Mouse (Mus musculus) forebrain, embryonic 10.5 days (tissue): ENCODE results near the gene Oca2. TPM values are rescaled to one million over a fixed set of nuclear protein-coding genes. Genes with fewer than 3 reads are reported as not detected.

ENCODE experiments used
- DNase-seq: peaks from one replicate; pipeline ENCODE4 v3.0.0-alpha.2; 2017; ENCODE audit warnings: low spot score; ENCODE audit errors: extremely low spot score
- H3K27ac ChIP-seq: fragments of 300-500 bp; sonication (generic); 2 replicates; pipeline ENCODE4 v1.5.1; 2016; ENCODE audit warnings: mild to moderate bottlenecking
- H3K27me3 ChIP-seq: fragments of 300-500 bp; sonication (generic); 2 replicates; pipeline ENCODE4 v1.6.1; 2016; ENCODE audit warnings: mild to moderate bottlenecking; ENCODE audit not compliant: poor library complexity, severe bottlenecking
- H3K36me3 ChIP-seq: fragments of 300-500 bp; sonication (generic); replicated peaks from 2 replicates; pipeline ENCODE4 v1.6.1; 2016; ENCODE audit warnings: mild to moderate bottlenecking, moderate library complexity
- H3K4me1 ChIP-seq: fragments of 300-500 bp; sonication (generic); 2 replicates; pipeline ENCODE4 v1.6.1; 2016
- H3K4me3 ChIP-seq: fragments of 300-500 bp; sonication (generic); 2 replicates; pipeline ENCODE4 v1.5.1; 2016; ENCODE audit warnings: mild to moderate bottlenecking, moderate library complexity
- H3K9me3 ChIP-seq: fragments of 300-500 bp; sonication (generic); 2 replicates; pipeline ENCODE4 v1.6.1; 2016; ENCODE audit warnings: mild to moderate bottlenecking, moderate library complexity
- WGBS: fragments of 180-500 bp; shearing (Covaris S2); methylation state at CpG from one replicate; pipeline ENCODE4 v1.1.7; 2016; 5-methylcytosine and 5-hydroxymethylcytosine counted together
- polyA plus RNA-seq: library from polyadenylated mRNA; unstranded; fragments of >200 nt; fragmentation: Nextera tagmentation; extraction: Ambion mirVana; gene quantifications from 2 replicates; pipeline ENCODE4 v1.2.1, GENCODE M21; 2016

The Oca2 gene
- polyA plus RNA-seq, result 0.55 and 1.1 TPM in 2 replicates

DNA sequence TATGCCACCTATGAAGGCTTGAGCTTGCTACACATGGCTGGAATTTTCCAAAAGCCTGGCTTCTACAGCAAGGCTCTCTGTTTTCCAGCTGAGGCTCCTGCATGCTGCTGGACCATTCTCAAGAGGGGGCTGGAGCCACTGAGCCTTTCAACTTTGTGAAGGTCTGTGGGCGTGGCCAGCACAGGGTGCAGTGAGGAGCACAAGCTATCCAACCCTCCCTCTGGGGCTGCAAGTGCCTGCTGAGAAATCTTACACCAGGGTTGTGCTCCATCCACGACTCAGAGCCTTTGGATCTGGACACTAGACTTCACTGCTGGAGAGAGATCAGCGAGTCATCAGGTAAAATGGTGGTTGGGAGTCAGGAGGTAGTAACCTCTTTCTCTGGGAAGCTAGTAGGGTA lies at the start of gene Oca2:
TSS of gene Oca2 (plus strand) at position 218 of the 400 bp plus-strand sequence.
- 47% methylated on average over 3 of the region's 3 CpGs for WGBS

DNA sequence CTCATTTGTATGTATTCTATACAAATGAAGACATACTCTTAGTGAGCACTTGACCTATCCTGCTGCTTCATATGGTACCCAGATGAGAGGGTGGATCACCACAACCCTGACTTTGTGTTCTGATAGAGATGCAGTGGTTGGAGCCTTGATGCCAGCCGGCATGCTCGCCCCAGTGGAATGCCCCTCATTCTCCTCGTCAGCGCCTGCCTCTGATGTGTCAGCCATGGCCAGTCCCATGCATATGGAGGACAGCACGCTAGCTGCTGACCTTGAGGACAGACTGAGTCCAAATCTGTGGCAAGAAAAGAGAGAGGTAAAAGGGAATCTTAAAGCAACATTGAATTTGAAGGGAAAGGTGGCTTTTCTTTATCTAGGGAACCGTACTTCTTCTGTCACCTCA lies 48.5 kb upstream of the Oca2 start:
- H3K4me1 ChIP-seq, result peaks cover 11% of the 10 kb centered on the region
- H3K9me3 ChIP-seq, result no peaks in the 10 kb centered on the region
- H3K4me3 ChIP-seq, result no peak overlapping the region
- H3K27ac ChIP-seq, result no peak overlapping the region
- no peak for DNase-seq
- peaks cover 75% of the 10 kb centered on the region for H3K36me3 ChIP-seq
- H3K27me3 ChIP-seq, result no peaks in the 10 kb centered on the region
- whole genome bisulfite sequencing, result 97% methylated on average over 6 of the region's 6 CpGs

More for the DNA sequence above, at the start of gene Oca2:
- Histone ChIP-seq H3K27me3 (no peaks in the 10 kb centered on the region), H3K4me3 (no peak within 1 kb of the TSS), H3K4me1 (peaks cover 47% of the 10 kb centered on the region), H3K9me3 (no peaks in the 10 kb centered on the region), H3K27ac (no peak within 1 kb of the TSS), H3K36me3 (no peaks in the 10 kb centered on the region)
- no peak for DNase-seq

DNA sequence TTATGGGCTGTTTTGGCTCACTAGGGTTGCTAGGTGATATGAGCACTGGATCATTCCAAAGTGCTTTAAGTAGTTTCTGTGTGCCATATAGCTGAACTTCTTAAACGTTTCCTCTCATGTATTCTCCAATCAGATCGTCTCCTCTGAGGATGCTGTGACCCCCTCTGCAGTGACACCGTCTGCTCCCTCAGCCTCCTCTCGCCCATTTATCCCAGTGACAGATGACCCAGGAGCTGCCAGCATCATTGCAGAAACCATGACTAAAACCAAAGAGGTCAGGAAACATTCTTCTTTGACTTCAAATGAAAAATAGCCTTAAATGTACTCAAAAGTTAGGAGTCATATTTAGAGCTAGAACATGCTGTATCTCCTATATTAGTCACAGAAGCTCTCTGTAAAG lies 47.9 kb upstream of the Oca2 start:
- H3K9me3 ChIP-seq, result no peaks in the 10 kb centered on the region
- H3K27me3 ChIP-seq, result no peaks in the 10 kb centered on the region
- H3K27ac ChIP-seq, result no peak overlapping the region
- peaks cover 76% of the 10 kb centered on the region for H3K36me3 ChIP-seq
- WGBS, result 89% methylated on average over 4 of the region's 4 CpGs
- DNase-seq, result no peak
- peaks cover 11% of the 10 kb centered on the region for H3K4me1 ChIP-seq
- H3K4me3 ChIP-seq, result no peak overlapping the region

DNA sequence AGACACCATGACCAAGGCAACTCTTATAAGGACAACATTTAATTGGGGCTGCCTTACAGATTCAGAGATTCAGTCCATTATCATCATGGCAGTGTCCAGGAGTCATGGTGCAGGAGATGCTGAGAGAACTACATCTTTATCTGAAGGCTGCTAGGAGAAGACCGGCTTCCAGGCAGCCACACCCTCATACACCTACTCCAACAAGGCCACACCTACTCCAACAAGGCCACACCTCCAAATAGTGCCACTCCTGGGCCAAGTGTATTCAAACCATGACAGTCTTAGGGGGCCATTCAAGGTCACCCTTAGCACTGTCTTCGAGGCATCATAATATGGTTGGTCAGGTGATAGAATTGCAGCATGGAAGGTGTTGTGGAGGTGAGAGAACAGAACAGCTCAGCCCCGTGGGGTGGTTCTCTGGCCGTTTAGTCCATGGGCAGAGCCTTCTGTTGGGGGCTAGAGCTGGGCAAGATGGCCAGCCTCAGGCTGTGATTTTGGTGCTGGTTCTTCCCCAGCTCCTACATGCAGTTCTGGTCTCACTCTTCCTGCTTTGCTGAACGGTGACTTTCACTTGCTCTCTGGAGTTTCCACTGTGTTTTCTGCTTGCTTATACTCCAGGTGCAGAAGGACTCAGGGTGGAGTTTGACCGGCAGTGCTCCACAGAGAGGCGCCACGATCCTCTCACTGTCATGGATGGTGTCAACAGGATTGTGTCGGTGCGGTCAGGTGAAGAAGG lies 37.9 kb upstream of the Oca2 start:
- peaks cover 13% of the 10 kb centered on the region for H3K4me1 ChIP-seq
- H3K9me3 ChIP-seq, result no peaks in the 10 kb centered on the region
- 95% methylated on average over 10 of the region's 10 CpGs for WGBS
- DNase-seq, result no peak
- no peak overlapping the region for H3K27ac ChIP-seq
- peaks cover 85% of the 10 kb centered on the region for H3K36me3 ChIP-seq
- no peak overlapping the region for H3K4me3 ChIP-seq
- no peaks in the 10 kb centered on the region for H3K27me3 ChIP-seq

- H3K4me1 ChIP-seq, result peaks cover 13% of the 10 kb centered on the region
- no peak overlapping the region for H3K27ac ChIP-seq
- 94% methylated on average over 3 of the region's 3 CpGs for WGBS
- no peaks in the 10 kb centered on the region for H3K27me3 ChIP-seq
- H3K9me3 ChIP-seq, result no peaks in the 10 kb centered on the region
- no peak for DNase-seq
- H3K36me3 ChIP-seq, result peaks cover 83% of the 10 kb centered on the region
- no peak overlapping the region for H3K4me3 ChIP-seq
Observed at GRCm38 (mm10) chr7:56202843-56203242, 36.7 kb upstream of the Oca2 start.

DNA sequence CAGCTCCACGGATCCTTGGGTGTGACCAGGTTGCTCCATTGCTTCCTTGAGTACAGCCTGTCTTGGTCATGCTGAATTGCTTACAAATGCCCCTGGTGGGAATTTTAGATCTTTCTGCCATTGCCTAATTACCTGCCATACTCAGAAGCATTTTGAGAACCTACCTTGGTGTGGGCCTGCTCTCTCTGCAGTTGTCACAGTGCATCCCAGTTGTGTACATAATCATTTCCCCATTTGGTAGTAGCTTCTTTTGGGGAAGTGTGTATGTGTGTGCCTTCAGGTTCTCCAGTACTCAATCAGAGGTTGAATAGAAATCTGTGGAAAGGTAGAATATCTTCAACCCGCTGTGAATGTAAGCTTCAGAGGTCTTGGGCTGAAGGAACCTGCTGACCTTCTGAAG lies 36.3 kb upstream of the Oca2 start:
- DNase-seq, result no peak
- no peaks in the 10 kb centered on the region for H3K27me3 ChIP-seq
- no peaks in the 10 kb centered on the region for H3K9me3 ChIP-seq
- H3K4me1 ChIP-seq, result peaks cover 13% of the 10 kb centered on the region
- H3K4me3 ChIP-seq, result no peak overlapping the region
- 98% methylated on average over 2 of the region's 2 CpGs for WGBS
- peaks cover 83% of the 10 kb centered on the region for H3K36me3 ChIP-seq
- H3K27ac ChIP-seq, result no peak overlapping the region

DNA sequence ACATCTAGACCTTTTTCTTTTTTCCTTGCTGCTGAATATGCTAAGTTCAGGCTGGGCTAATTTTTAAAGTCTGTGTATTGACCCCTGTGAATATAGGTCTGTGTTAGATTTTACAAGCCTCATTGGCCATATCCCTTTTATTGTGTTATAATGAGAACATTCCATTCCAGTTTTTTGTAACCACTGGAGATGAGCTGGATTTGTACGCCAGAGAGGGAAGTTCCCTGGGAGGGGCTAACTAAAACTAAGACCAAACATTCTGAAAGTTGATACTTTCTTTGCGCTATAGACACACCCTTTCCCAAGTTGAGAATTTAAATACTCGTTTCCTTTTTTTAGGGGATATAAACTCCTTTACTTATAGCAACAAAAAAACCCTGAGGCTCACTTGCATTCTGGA lies 34.7 kb upstream of the Oca2 start:
- no peak overlapping the region for H3K4me3 ChIP-seq

DNA sequence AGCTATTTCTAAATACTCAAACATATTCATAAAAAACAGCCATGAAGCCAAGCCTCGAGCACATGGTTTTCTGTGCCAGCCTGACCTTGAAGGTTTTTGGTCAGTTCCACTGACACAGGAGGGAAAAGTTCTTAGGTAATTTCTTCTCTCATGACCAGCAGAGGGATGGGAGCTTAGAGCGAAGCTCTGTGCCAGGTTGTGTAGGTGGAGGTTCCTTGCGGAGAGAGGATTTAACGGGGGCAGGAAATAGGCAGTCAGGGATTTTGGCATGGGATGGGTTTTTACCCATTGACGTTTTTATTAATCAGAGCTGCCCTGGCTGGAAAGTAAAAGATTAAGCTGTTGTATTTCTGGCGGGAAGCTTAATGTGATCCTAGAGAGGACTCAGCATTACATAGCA lies 18.7 kb upstream of the Oca2 start:
- H3K4me1 ChIP-seq, result no peaks in the 10 kb centered on the region
- peaks cover 84% of the 10 kb centered on the region for H3K36me3 ChIP-seq
- H3K9me3 ChIP-seq, result no peaks in the 10 kb centered on the region
- no peak overlapping the region for H3K4me3 ChIP-seq
- no peak overlapping the region for H3K27ac ChIP-seq
- no peak for DNase-seq
- 91% methylated on average over 6 of the region's 6 CpGs for WGBS
- no peaks in the 10 kb centered on the region for H3K27me3 ChIP-seq

More for the DNA sequence above, 34.7 kb upstream of the Oca2 start:
- WGBS, result 62% methylated on average over 3 of the region's 3 CpGs
- Histone ChIP-seq H3K27me3 (no peaks in the 10 kb centered on the region), H3K27ac (no peak overlapping the region), H3K36me3 (peaks cover 88% of the 10 kb centered on the region), H3K9me3 (no peaks in the 10 kb centered on the region), H3K4me1 (peaks cover 13% of the 10 kb centered on the region)
- DNase-seq, result no peak

- no peak for DNase-seq
- Histone ChIP-seq H3K4me3 (no peak overlapping the region), H3K27me3 (no peaks in the 10 kb centered on the region), H3K4me1 (peaks cover 25% of the 10 kb centered on the region), H3K27ac (peak overlapping the region; percentile 59), H3K36me3 (peaks cover 29% of the 10 kb centered on the region), H3K9me3 (no peaks in the 10 kb centered on the region)
- 42% methylated on average over 5 of the region's 5 CpGs for WGBS
Observed at GRCm38 (mm10) chr7:56235794-56236423, 3.7 kb upstream of the Oca2 start.

DNA sequence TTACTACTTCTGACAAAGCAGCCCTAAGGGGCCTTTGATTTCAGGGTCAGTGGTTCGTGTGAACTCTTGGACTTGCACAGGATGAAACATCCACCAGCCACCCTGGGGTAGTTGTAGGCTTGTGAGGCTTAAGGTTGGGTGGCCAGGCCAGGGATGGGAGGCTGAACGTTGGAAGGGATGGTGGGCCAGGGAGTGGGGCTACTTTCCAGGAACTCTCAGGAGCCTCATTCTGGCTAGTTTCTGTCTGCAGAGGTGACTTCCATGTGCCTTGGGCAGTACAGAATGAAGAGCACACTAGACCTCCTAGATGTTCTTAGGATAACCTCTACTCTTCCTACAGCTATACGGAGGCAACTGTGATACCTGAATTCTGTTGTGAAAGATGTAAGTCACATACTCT lies 2.9 kb upstream of the Oca2 start:
- H3K4me1 ChIP-seq, result peaks cover 31% of the 10 kb centered on the region
- WGBS, result 70% methylated on average over 3 of the region's 3 CpGs
- peak overlapping the region; percentile 59 for H3K27ac ChIP-seq
- H3K27me3 ChIP-seq, result no peaks in the 10 kb centered on the region
- H3K4me3 ChIP-seq, result no peak overlapping the region
- DNase-seq, result peak; percentile 11
- peaks cover 22% of the 10 kb centered on the region for H3K36me3 ChIP-seq
- no peaks in the 10 kb centered on the region for H3K9me3 ChIP-seq

GRCm38 (mm10) chr7:56254568-56254967 lies 15.0 kb downstream of the Oca2 start:
- Histone ChIP-seq H3K27me3 (no peaks in the 10 kb centered on the region), H3K27ac (no peak overlapping the region), H3K36me3 (no peaks in the 10 kb centered on the region), H3K9me3 (0 out of 2 replicates have a peak, but pooled peaks cover 4% of the 10 kb centered on the region), H3K4me1 (no peaks in the 10 kb centered on the region), H3K4me3 (no peak overlapping the region)
- no peak for DNase-seq
- WGBS, result 87% methylated on average over 10 of the region's 10 CpGs

- H3K36me3 ChIP-seq, result no peaks in the 10 kb centered on the region
- 78% methylated on average over 3 of the region's 3 CpGs for WGBS
- no peak overlapping the region for H3K4me3 ChIP-seq
- H3K9me3 ChIP-seq, result no peaks in the 10 kb centered on the region
- DNase-seq, result no peak
- H3K27me3 ChIP-seq, result no peaks in the 10 kb centered on the region
- no peaks in the 10 kb centered on the region for H3K4me1 ChIP-seq
- H3K27ac ChIP-seq, result no peak overlapping the region
Observed at GRCm38 (mm10) chr7:56257875-56258441, 18.4 kb downstream of the Oca2 start.

GRCm38 (mm10) chr7:56277506-56277905 lies 37.9 kb downstream of the Oca2 start:
- Histone ChIP-seq H3K27me3 (no peaks in the 10 kb centered on the region), H3K4me1 (no peaks in the 10 kb centered on the region), H3K9me3 (no peaks in the 10 kb centered on the region), H3K4me3 (no peak overlapping the region), H3K27ac (no peak overlapping the region), H3K36me3 (no peaks in the 10 kb centered on the region)
- WGBS, result 88% methylated on average over 2 of the region's 2 CpGs
- no peak for DNase-seq
